Mouse (Mus musculus) liver, embryonic 14.5 days (tissue): ENCODE data around the gene Rsph10b.

Experiments
- CTCF ChIP-seq: IDR thresholded peaks from 2 replicates; pipeline ENCODE4 v1.5.1; 2016; ENCODE audit warnings: antibody characterized with exemption, low read depth, control low read depth
- EP300 ChIP-seq: IDR thresholded peaks from 2 replicates; pipeline ENCODE4 v1.6.1; 2016; ENCODE audit warnings: antibody characterized with exemption, low read depth

- peak; percentile 99 for TF ChIP-seq CTCF
- no peak for TF ChIP-seq EP300
Measured at GRCm38 (mm10) chr5:143974931-143975630, 42.2 kb downstream of the Rsph10b start.
